Mouse (Mus musculus): ENCODE data around the gene Nav3. TPM values are rescaled to one million over a fixed set of nuclear protein-coding genes. Genes with fewer than 3 reads are reported as not detected.
A peak's percentile ranks its signal among the peaks of the same experiment; 100 is the strongest.
"Not testable (repeated sequence)": the region's sequence is repeated elsewhere in the genome, so short reads cannot be mapped to it uniquely, and the experiment has no call there.

Gene Nav3
- polyA plus RNA-seq, 1 experiment from 2014 or later: 2.4 TPM

DNA sequence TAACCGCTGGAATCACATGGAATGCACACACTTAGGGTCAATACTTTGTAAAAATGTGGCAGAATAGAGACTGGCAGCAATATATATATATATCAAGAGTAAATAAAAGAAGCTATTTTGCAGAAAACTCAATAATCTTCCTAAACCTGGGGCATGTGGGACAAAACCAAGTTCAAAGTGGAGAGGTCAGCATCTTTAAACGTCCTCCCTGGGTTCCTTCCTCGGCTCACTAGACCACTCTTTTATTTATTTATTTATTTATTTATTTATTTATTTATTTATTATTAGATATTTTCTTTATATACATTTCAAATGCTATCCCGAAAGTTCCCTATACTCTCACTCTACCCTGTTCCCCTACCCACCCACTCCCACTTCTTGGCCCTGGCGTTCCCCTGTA is 454.7 kb downstream of the Nav3 start:
- not testable (repeated sequence) for H3K4me3 ChIP-seq (replicated peaks; ENCODE audit: low read length); H3K27me3 ChIP-seq (ENCODE audit: control insufficient read depth, insufficient read depth, low read length); H3K36me3 ChIP-seq (ENCODE audit: control insufficient read depth, insufficient read depth, low read length); H3K9ac ChIP-seq (ENCODE audit: low read length); H3K9me3 ChIP-seq (replicated peaks; ENCODE audit: control insufficient read depth, low read length); ATAC-seq (ENCODE audit: insufficient read depth, low FRiP score); H3K4me1 ChIP-seq (ENCODE audit: control insufficient read depth, insufficient read depth, low read length); H3K4me2 ChIP-seq (ENCODE audit: low read depth, low read length)
- 69% methylated on average over 5 of the region's 5 CpGs for WGBS
- peak overlapping the region; percentile 51; the same call in 1 of the 2 replicates for H3K27ac ChIP-seq (ENCODE audit: low read length)

DNA sequence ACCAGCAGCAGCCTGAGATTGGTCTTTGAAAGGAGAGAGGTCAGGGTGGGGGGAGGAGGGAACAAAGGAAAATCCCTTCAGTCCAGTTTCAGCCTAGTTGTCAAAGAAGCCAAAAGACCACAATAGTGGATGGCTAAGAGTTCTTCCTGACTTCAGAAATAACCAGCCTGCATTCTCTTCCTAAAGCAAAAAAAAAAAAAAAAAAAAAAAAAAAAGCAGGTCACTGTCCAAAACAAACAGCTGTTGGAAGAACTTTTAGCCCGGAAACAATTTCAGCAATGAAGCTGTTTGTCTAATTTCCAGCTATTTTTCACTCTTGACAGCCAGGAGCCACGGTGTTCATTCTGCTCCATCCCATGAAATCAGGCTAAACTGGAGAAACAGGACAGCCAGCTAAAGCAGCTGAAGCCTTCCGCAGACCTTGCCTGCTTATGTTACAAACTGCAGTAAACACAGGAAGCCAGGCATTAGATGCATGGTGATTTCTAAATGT is 455.2 kb downstream of the Nav3 start:
- ATAC-seq (ENCODE audit: insufficient read depth, low FRiP score): 0 out of 2 replicates have a peak, but pooled peaks have one; percentile 10
- Histone ChIP-seq H3K4me2 (ENCODE audit: low read depth, low read length) (no peak overlapping the region), H3K27ac (ENCODE audit: low read length) (peak overlapping the region; percentile 51; the same call in 1 of the 2 replicates)

GRCm38 (mm10) chr10:109999904-110000303 is 456.1 kb downstream of the Nav3 start:
- WGBS: 61% methylated on average over 10 of the region's 10 CpGs
- Histone ChIP-seq H3K9ac (ENCODE audit: low read length) (no peak overlapping the region), H3K4me3 (replicated peaks; ENCODE audit: low read length) (peak overlapping the region; percentile 16; the same call in 1 of the 2 replicates), H3K9me3 (replicated peaks; ENCODE audit: control insufficient read depth, low read length) (no peaks in the 10 kb centered on the region), H3K36me3 (ENCODE audit: control insufficient read depth, insufficient read depth, low read length) (no peaks in the 10 kb centered on the region), H3K4me2 (ENCODE audit: low read depth, low read length) (peak overlapping the region; percentile 29; the same call in 1 of the 2 replicates), H3K4me1 (ENCODE audit: control insufficient read depth, insufficient read depth, low read length) (0 out of 2 replicates have a peak, but pooled peaks cover 3% of the 10 kb centered on the region), H3K27me3 (ENCODE audit: control insufficient read depth, insufficient read depth, low read length) (no peaks in the 10 kb centered on the region), H3K27ac (ENCODE audit: low read length) (no peak overlapping the region)
- no peak for ATAC-seq (ENCODE audit: insufficient read depth, low FRiP score)

More for the DNA sequence above, 455.2 kb downstream of the Nav3 start:
- Histone ChIP-seq H3K4me3 (replicated peaks; ENCODE audit: low read length) (no peak overlapping the region), H3K9me3 (replicated peaks; ENCODE audit: control insufficient read depth, low read length) (no peaks in the 10 kb centered on the region), H3K27me3 (ENCODE audit: control insufficient read depth, insufficient read depth, low read length) (no peaks in the 10 kb centered on the region), H3K4me1 (ENCODE audit: control insufficient read depth, insufficient read depth, low read length) (0 out of 2 replicates have a peak, but pooled peaks cover 3% of the 10 kb centered on the region), H3K9ac (ENCODE audit: low read length) (no peak overlapping the region; the same call in 1 of the 2 replicates), H3K36me3 (ENCODE audit: control insufficient read depth, insufficient read depth, low read length) (no peaks in the 10 kb centered on the region)
- 9% methylated on average over 3 of the region's 3 CpGs for WGBS

DNA sequence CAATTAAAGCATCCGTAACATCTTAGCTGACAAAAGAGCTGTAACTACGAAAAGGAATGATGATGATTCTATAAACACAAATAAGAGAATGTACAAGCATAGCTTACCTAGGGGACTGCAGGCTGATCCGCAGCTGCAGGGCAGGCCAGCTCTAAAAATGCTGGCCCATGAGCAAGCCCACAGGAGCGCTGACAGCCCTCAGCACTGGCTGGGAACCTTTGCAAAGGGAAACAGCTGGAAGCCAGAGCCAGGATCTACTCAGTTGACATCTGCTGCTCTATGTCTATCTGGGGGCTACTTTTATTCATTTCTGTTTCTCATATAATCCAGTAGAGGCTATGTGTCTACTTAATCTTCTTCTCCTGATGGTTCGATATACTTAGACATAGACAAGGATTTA is 461.7 kb downstream of the Nav3 start:
- H3K27me3 ChIP-seq (ENCODE audit: control insufficient read depth, insufficient read depth, low read length): no peaks in the 10 kb centered on the region
- no peak overlapping the region for H3K4me3 ChIP-seq (replicated peaks; ENCODE audit: low read length)
- H3K27ac ChIP-seq (ENCODE audit: low read length): no peak overlapping the region
- WGBS: 52% methylated on average over 5 of the region's 5 CpGs
- no peaks in the 10 kb centered on the region for H3K9me3 ChIP-seq (replicated peaks; ENCODE audit: control insufficient read depth, low read length)
- no peaks in the 10 kb centered on the region; the same call in 1 of the 2 replicates for H3K4me1 ChIP-seq (ENCODE audit: control insufficient read depth, insufficient read depth, low read length)
- H3K36me3 ChIP-seq (ENCODE audit: control insufficient read depth, insufficient read depth, low read length): no peaks in the 10 kb centered on the region
- ATAC-seq (ENCODE audit: insufficient read depth, low FRiP score): no peak
- no peak overlapping the region for H3K4me2 ChIP-seq (ENCODE audit: low read depth, low read length)
- no peak overlapping the region for H3K9ac ChIP-seq (ENCODE audit: low read length)

DNA sequence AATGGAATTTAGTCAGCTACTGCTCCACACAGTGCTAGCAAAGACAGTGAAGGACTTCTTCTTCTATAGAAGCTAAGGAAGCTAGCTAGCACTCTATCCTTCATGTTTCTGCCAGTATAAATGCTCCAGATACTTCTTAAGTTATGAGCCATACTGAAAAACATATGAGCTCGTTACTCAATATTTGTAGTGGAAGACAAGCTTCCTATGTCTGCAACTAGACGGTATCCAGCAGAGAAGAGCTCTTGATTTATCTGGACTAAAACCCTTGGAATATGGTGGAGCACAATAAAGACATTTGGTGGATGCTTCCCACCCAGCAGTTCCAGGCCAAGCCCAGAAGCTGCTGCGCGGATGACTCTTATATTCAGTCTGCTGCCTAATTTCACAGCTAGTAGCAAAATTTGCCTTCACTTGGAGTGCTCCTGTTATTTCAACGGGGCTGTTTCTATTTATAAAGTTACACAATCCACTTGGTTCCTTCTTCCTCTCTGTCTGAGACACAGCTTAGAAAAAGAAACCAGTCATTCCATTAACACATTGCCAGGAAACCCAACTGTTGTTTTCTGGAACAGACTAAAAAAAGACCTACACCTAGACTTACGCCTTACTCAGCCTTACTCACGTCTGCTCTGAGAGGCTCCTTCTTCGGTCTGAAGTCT is 470.0 kb downstream of the Nav3 start:
- no peak overlapping the region for H3K4me3 ChIP-seq (replicated peaks; ENCODE audit: low read length)
- H3K27me3 ChIP-seq (ENCODE audit: control insufficient read depth, insufficient read depth, low read length): no peaks in the 10 kb centered on the region
- no peak overlapping the region for H3K9ac ChIP-seq (ENCODE audit: low read length)
- no peak overlapping the region for H3K4me2 ChIP-seq (ENCODE audit: low read depth, low read length)
- no peaks in the 10 kb centered on the region for H3K9me3 ChIP-seq (replicated peaks; ENCODE audit: control insufficient read depth, low read length)
- H3K27ac ChIP-seq (ENCODE audit: low read length): no peak overlapping the region; the same call in 1 of the 2 replicates
- no peak for ATAC-seq (ENCODE audit: insufficient read depth, low FRiP score)
- 72% methylated on average over 8 of the region's 8 CpGs for WGBS
- no peaks in the 10 kb centered on the region for H3K36me3 ChIP-seq (ENCODE audit: control insufficient read depth, insufficient read depth, low read length)
- no peaks in the 10 kb centered on the region for H3K4me1 ChIP-seq (ENCODE audit: control insufficient read depth, insufficient read depth, low read length)

- H3K4me2 ChIP-seq (ENCODE audit: low read depth, low read length): no peak overlapping the region
- H3K4me1 ChIP-seq (ENCODE audit: control insufficient read depth, insufficient read depth, low read length): no peaks in the 10 kb centered on the region
- H3K27ac ChIP-seq (ENCODE audit: low read length): no peak overlapping the region
- H3K9me3 ChIP-seq (replicated peaks; ENCODE audit: control insufficient read depth, low read length): no peaks in the 10 kb centered on the region
- no peaks in the 10 kb centered on the region for H3K27me3 ChIP-seq (ENCODE audit: control insufficient read depth, insufficient read depth, low read length)
- WGBS: 85% methylated on average over 8 of the region's 8 CpGs
- no peaks in the 10 kb centered on the region for H3K36me3 ChIP-seq (ENCODE audit: control insufficient read depth, insufficient read depth, low read length)
- ATAC-seq (ENCODE audit: insufficient read depth, low FRiP score): no peak
- H3K4me3 ChIP-seq (replicated peaks; ENCODE audit: low read length): no peak overlapping the region
- no peak overlapping the region for H3K9ac ChIP-seq (ENCODE audit: low read length)
Observed at GRCm38 (mm10) chr10:109976351-109976750, 479.7 kb downstream of the Nav3 start.

DNA sequence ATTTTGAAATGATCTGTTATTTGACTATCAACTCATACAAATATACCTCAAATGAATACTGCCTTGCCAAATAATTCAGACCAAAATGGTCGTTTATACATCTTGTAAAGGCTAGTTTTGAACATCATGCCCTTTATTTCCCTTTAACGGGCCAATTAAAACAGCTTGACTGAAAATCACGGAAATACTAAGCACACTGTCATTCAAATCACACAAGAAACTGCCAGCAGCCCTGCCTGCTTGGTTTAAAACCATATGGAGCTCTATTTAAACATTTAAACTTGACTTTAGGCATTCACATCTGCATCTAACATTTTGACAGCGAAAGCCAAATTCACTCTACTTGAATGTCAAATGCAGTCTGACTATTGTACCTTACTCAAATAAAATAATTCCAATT is 481.8 kb downstream of the Nav3 start:
- H3K4me2 ChIP-seq (ENCODE audit: low read depth, low read length): no peak overlapping the region
- no peak for ATAC-seq (ENCODE audit: insufficient read depth, low FRiP score)

GRCm38 (mm10) chr10:109973483-109973882 is 482.5 kb downstream of the Nav3 start:
- Histone ChIP-seq H3K36me3 (ENCODE audit: control insufficient read depth, insufficient read depth, low read length) (no peaks in the 10 kb centered on the region), H3K4me1 (ENCODE audit: control insufficient read depth, insufficient read depth, low read length) (no peaks in the 10 kb centered on the region), H3K4me2 (ENCODE audit: low read depth, low read length) (no peak overlapping the region), H3K9me3 (replicated peaks; ENCODE audit: control insufficient read depth, low read length) (no peaks in the 10 kb centered on the region), H3K27me3 (ENCODE audit: control insufficient read depth, insufficient read depth, low read length) (no peaks in the 10 kb centered on the region), H3K4me3 (replicated peaks; ENCODE audit: low read length) (no peak overlapping the region), H3K27ac (ENCODE audit: low read length) (no peak overlapping the region), H3K9ac (ENCODE audit: low read length) (no peak overlapping the region)
- WGBS: 41% methylated on average over 3 of the region's 3 CpGs
- ATAC-seq (ENCODE audit: insufficient read depth, low FRiP score): no peak

More for the DNA sequence above, 481.8 kb downstream of the Nav3 start:
- H3K4me1 ChIP-seq (ENCODE audit: control insufficient read depth, insufficient read depth, low read length): no peaks in the 10 kb centered on the region
- H3K4me3 ChIP-seq (replicated peaks; ENCODE audit: low read length): no peak overlapping the region
- 65% methylated on average over 4 of the region's 4 CpGs for WGBS
- H3K9ac ChIP-seq (ENCODE audit: low read length): no peak overlapping the region
- H3K27ac ChIP-seq (ENCODE audit: low read length): no peak overlapping the region
- H3K9me3 ChIP-seq (replicated peaks; ENCODE audit: control insufficient read depth, low read length): no peaks in the 10 kb centered on the region
- H3K36me3 ChIP-seq (ENCODE audit: control insufficient read depth, insufficient read depth, low read length): no peaks in the 10 kb centered on the region
- H3K27me3 ChIP-seq (ENCODE audit: control insufficient read depth, insufficient read depth, low read length): no peaks in the 10 kb centered on the region

DNA sequence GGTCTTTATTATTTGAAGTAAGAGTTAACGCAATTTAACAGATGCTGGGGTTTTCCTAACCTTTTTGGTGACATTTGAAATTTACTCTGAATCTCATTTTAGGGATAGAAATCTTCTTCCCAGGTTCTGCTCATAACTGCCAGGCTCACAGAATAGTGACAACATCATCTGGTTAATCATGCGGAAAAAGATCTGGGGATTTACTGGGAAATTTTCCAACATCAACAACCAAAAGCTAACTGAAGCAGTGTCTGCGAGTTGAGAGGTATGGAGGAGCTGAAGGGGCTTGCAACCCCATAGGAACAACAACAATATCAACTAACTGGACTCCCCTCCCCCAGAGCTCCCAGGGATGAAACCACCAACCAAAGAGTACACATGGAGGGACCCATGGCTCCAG is 505.7 kb downstream of the Nav3 start:
- 64% methylated on average over 3 of the region's 3 CpGs for WGBS
- ATAC-seq (ENCODE audit: insufficient read depth, low FRiP score): no peak
- Histone ChIP-seq H3K27ac (ENCODE audit: low read length) (no peak overlapping the region), H3K36me3 (ENCODE audit: control insufficient read depth, insufficient read depth, low read length) (no peaks in the 10 kb centered on the region), H3K9me3 (replicated peaks; ENCODE audit: control insufficient read depth, low read length) (no peaks in the 10 kb centered on the region), H3K9ac (ENCODE audit: low read length) (no peak overlapping the region), H3K4me2 (ENCODE audit: low read depth, low read length) (no peak overlapping the region), H3K4me3 (replicated peaks; ENCODE audit: low read length) (no peak overlapping the region), H3K4me1 (ENCODE audit: control insufficient read depth, insufficient read depth, low read length) (no peaks in the 10 kb centered on the region), H3K27me3 (ENCODE audit: control insufficient read depth, insufficient read depth, low read length) (no peaks in the 10 kb centered on the region)
